Mouse (Mus musculus): ENCODE data around the gene Trub1.

GRCm38 (mm10) chr19:57523363-57523762, 70.7 kb downstream of the Trub1 start:
- TF ChIP-seq CTCF (IDR thresholded peaks at IDR 0.05; ENCODE audit: borderline replicate concordance, extremely low read depth, insufficient read depth, insufficient read length) (no peak), POLR2A (IDR thresholded peaks at IDR 0.05; ENCODE audit: borderline replicate concordance, extremely low read depth, insufficient read depth, insufficient read length, poor library complexity, severe bottlenecking) (no peak)
